Mouse (Mus musculus) kidney, adult 2 months (tissue): ENCODE data around the gene Chrne.

ENCODE experiments used
- CTCF ChIP-seq: fragments of 200-500 bp; conservative IDR thresholded peaks from 2 replicates; pipeline ENCODE4 v1.5.1; 2011; ENCODE audit warnings: low read depth, mild to moderate bottlenecking, control low read depth, low read length, moderate library complexity, mixed read lengths; ENCODE audit not compliant: insufficient read depth, insufficient read length
- POLR2A ChIP-seq: fragments of 200-500 bp; IDR thresholded peaks from one replicate; pipeline ENCODE4 v1.6.1; 2011; ENCODE audit warnings: low read depth, low read length, control low read depth

- TF ChIP-seq POLR2A (no peak), CTCF (no peak)
Observed at GRCm38 (mm10) chr11:70619101-70619500, at the start of gene Chrne.
